Mouse (Mus musculus) kidney, postnatal 25 days (tissue): ENCODE data around the gene Elf5.

Experiments used
- DNase-seq, 2 experiments: peaks; one replicate each; pipeline ENCODE4 v3.0.0; 2021; ENCODE audit warnings: mixed read lengths in 2 of 2

Gene Elf5

GRCm38 (mm10) chr2:103436534-103436933 is 25.0 kb downstream of the Elf5 start:
- DNase-seq, result no peak

DNA sequence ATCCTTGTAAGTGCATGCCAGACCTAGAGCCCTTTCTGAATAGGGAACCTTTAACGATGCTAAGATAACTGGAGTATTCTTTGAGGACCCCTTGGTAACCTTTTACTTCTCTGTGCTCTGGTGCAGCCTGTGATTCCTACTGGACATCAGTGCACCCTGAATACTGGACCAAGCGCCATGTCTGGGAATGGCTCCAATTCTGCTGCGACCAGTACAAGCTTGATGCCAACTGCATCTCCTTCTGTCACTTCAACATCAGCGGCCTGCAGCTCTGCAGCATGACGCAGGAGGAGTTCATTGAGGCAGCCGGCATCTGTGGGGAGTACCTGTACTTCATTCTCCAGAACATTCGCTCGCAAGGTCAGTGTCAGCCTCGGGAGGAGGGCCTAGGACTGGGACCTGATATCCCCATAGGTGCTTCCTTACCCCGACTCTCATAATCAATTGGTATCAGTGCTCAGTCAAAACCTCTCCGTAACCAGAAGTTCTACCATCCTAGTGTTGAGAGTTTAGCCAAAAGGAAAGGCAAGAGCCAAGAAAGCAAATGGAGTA is 27.7 kb downstream of the Elf5 start:
- DNase-seq, result no peak

DNA sequence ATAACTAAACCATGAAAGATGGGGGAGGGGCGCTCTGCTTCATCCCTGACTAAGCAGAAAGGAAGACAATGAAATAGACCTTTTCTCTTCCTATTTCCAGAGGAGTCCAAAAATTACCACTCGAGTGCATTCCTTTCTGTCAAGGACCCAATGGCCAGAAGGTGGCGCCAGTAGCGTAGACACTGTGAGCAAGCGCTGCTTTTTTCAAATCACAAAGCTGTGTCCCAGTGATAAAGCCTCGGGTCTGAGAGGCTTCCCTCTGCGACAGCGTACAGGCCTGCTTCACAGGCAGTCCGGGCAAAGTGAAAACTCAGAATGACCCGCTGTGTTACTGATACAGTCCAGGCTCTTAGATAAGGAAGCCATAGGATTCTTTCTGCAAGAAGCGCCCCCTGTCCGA is 28.2 kb downstream of the Elf5 start:
- DNase-seq, result peak; percentile 83 to 92

GRCm38 (mm10) chr2:103445776-103446175 is 34.3 kb downstream of the Elf5 start:
- peak; percentile 65 to 77 for DNase-seq

DNA sequence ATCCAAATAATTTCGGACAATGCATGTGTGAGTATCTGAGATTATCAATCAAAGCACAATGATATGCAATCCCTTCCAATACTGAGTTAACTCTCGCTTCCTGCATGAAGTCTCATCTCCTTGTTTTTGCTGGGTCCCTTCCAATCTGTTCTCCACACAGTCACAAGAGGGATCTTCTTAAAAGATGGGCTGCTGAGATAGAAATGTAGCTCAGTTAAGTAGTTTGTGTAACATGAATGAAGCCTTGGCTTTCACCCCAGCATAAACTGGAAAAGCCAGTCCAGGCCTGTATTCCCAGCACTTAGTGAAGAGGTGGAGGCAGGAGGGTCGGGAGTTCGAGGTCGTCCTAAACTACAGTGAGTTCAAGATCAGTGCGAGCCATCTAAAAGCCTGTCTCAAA is 34.8 kb downstream of the Elf5 start:
- DNase-seq, result no peak

- no peak for DNase-seq
Measured at GRCm38 (mm10) chr2:103448947-103449560, 37.6 kb downstream of the Elf5 start.

DNA sequence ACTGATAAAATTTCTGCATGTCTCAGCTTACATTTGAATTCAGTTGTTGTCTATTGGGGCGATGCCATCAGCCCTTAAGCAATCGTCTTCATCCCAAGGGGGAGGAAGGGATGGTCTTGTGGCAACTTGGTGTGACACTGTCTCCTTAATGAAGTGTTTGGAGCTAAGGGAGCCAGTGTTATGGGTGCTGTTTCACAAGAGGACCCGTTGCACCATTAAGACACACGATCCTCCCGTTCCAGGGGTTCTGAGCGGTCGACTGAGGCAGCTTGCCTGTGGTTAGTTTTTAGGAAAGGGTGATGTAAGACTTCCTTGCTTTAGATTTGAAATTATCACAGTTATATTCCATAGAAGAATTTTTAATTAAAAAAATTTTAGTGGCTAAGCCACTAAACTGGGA is 38.3 kb downstream of the Elf5 start:
- DNase-seq, result no peak

GRCm38 (mm10) chr2:103450267-103450666 is 38.8 kb downstream of the Elf5 start:
- no peak for DNase-seq

- no peak for DNase-seq
Measured at GRCm38 (mm10) chr2:103452550-103452949, 41.1 kb downstream of the Elf5 start.

DNA sequence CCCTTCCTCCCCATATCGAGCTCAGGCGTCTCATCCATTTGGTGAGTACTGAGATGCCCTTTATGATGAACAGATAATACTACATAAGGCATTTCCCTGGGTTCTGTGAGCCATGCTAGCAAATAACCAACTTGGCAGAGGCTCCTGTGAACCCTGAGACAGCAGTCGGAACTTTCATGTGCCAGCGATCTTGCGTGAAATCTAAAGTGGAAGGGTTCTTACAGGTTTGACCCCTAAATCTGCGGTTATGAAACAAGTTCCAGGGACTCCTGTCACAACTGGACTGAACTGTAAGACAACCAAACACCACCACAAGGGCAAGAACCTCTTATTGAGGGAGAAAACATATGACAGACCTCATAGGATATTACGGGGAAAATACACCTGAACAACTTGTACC is 44.3 kb downstream of the Elf5 start:
- no peak for DNase-seq

- DNase-seq, result peak; percentile 80 to 89
Measured at GRCm38 (mm10) chr2:103456646-103457045, 45.2 kb downstream of the Elf5 start.

DNA sequence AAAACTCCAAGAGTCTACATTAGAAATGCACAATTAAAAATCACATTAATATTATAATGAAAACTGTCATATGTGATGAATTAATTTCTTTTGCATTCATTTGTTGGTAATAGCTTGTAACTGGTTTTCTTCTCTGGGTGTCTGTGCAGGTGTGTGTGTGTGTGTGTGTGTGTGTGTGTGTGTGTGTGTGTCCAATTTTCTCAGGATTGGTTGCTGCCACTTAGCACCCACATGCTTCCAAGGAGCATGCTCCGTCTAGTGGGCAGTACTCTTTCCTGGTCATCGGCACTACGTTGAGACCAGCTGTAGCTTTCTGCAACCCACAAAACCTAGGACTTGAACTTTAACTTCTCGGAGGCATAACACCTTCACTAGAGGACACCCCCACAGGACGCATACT is 45.6 kb downstream of the Elf5 start:
- DNase-seq, result no peak

GRCm38 (mm10) chr2:103457628-103458027 is 46.1 kb downstream of the Elf5 start:
- DNase-seq, result no peak

GRCm38 (mm10) chr2:103459069-103459468 is 47.6 kb downstream of the Elf5 start:
- DNase-seq, result no peak

GRCm38 (mm10) chr2:103461210-103461609 is 49.7 kb downstream of the Elf5 start:
- no peak for DNase-seq

DNA sequence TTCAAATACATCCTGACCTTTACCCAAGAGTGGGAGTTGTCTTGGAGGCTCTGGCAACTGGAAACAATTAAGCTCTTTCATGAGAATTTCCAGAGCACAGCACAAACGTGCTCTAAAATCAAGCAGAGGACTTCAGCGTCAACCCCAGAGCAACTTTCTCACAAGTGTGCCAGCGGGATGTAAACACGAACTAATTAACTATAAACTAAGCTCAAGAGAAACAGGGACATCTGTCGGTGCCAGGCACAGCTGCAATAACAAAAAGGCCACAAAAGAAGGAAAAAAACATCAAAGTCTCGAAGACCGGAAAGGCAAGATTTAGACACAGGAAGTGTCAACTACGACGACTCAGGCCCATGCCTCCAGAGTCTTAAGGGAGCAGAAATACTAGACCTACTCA is 50.3 kb downstream of the Elf5 start:
- DNase-seq, result no peak

GRCm38 (mm10) chr2:103462746-103463145 is 51.3 kb downstream of the Elf5 start:
- DNase-seq, result peak in 1 of 2 experiments; percentile 62

DNA sequence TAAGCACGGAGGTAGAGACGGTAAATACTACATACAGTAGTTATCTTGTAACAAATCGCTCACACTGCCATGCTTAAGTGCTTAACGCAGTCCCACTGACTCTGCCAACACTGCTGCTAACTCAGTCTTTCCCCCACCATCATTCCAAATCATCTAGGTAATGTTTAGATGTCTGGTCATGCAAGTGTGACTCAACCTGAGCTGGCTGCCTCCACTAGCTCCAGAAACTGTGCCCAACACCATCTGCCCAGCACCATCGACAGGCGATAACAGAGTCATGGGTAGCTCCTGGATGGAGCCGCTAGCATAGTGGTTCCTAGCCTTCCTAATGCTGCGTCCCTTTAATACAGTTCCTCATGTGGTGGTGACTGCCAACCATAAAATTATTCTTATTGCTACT is 53.0 kb downstream of the Elf5 start:
- no peak for DNase-seq

GRCm38 (mm10) chr2:103465429-103465828 is 53.9 kb downstream of the Elf5 start:
- peak in 1 of 2 experiments; percentile 59 for DNase-seq

DNA sequence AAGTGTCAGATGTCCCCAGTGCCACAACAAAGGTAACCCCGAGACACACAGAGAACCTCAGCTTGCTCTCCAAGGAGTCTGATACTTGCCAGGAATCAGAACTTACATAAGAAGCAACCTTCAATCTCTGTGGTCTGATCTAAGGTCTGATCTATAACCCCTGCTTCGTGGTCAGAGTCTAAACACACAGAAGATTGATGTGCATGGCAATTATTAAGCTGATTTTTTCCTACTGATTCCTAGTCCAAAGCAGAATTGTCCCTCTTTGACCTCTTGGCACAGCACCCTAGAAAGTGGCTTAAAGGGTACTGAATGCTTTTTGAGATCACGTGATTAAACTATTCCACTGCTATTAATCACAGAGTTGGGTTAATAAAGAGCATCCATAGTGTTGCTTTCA is 54.8 kb downstream of the Elf5 start:
- peak; percentile 54 to 64 for DNase-seq

DNA sequence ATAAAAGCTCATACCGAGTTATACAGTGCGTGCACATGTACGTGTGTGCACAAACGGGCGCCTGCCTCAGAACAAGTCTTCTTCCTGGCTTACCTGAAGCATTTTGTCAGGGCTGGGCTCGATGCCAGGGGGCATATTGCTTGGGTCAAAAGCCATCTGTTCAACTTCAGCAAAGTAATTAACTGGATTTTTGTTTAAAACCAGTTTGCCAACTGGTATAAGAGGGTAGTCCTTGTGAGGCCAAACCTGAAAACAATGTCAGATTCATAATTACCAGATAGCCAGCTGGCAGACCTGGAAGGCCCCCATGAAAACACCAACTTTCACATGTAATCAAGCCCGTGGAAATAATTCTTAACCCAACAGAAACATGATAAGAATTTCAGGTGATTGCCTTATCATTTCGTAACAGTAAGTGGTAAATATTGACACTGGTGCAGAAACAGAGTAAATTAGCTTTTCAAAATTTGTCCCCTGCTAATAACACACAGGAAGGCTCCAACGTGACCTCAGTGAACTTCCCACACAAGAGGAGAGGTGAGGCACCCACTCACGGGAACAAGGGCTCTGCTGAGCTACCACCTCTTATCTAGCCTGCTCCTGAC is 55.6 kb downstream of the Elf5 start:
- peak; percentile 85 to 86 for DNase-seq

DNA sequence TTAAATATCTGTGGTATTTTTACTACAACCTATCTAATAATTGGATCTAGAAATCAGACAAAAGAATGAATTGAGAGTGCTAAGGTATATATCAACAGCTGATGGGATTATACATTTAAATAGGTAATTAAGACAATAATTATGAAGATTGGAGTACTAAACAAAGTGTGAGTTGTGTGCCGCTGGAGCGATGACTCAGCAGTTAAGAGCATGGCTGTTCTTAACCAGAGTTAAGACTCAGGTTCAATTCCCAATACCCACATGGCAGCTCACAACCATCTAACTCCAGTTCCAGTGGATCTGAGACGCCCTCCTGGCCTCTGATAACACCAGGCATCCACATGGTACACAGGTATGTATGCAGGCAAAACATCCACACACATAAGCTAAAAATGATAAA is 61.9 kb downstream of the Elf5 start:
- no peak for DNase-seq

GRCm38 (mm10) chr2:103476180-103476579 is 64.7 kb downstream of the Elf5 start:
- DNase-seq, result no peak

DNA sequence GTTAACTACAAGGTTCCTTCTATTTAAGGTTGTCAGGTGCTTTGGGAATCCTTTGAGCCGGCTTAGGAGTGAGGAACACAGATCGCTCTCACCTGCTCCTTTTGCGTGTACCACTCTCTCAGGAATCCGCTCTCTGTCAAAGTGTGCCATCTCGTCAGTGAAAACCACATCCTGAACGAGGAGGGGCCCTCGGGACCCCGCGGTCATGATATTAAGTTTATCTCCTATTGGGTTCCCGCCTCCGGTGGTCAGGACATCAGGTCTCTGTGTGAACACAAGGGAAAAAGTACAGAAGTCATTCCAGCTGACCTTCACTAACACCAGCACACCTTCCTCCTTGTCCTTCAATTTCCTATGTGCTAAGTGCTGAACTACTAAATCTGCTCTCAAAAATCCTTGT is 65.2 kb downstream of the Elf5 start:
- DNase-seq, result no peak

GRCm38 (mm10) chr2:103477456-103477855 is 66.0 kb downstream of the Elf5 start:
- peak; percentile 24 to 58 for DNase-seq
